Mouse (Mus musculus): ENCODE results near the gene Olfr449.
A peak's percentile ranks its signal among the peaks of the same experiment; 100 is the strongest.

The Olfr449 gene

GRCm38 (mm10) chr6:42834084-42834483 is at the start of gene Olfr449:
Gene Olfr449 (plus strand): TSS chr6:42834384.
- DNase-seq = no peak

GRCm38 (mm10) chr6:42784793-42785192 is 49.4 kb upstream of the Olfr449 start, which contains the start of gene Olfr452:
Gene Olfr452 (plus strand): TSS chr6:42785093.
- DNase-seq = no peak

DNA sequence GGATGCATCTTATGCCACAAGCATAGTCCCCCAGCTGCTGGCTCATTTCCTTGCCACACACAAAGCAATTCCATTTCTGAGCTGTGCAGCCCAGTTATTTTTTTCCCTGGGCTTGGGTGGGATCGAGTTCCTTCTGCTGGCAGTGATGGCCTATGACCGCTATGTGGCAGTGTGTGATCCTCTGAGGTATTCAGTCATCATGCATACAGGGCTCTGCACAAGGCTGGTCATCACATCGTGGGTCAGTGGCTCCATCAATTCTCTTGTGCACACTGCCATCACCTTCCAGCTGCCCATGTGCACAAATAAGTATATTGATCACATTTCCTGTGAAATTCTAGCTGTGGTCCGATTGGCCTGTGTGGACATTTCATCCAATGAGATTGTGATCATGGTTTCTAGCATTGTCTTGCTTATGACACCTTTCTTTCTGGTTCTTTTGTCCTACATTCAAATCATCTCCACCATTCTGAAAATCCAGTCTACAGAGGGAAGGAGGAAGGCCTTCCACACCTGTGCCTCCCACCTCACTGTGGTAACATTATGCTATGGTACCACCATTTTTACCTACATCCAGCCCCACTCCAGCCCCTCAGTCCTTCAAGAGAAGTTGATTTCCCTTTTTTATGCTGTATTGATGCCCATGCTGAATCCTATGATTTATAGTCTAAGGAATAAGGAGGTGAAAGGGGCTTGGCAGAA is 43.8 kb upstream of the Olfr449 start:
- DNase-seq = no peak

DNA sequence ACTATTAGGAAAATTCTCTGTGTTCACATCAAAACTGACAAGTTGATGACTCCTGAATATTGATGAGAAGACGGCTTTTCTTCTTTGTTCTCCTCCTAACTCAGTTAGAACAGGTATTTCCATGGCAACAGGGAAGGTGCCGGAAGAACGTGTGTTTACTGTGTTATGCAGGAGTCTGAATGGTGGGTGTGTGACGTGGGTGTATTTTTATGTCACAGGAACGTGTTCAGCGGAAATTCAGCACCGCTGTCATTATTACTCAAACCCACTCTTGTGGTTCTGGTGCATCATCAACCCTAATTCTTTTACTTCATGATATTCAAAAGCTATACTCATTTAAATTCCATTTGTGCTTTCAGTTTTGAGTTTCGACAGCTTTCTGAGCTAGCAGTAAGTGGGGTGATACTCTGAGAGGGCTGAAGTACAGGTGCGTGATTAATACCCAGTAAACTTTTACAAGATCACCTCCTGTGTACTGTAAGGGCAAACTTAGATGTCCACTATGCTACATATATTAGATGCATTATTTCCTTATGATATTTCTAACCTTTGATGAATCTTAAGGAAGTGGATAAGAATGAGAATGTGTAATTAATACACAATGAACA is 43.1 kb upstream of the Olfr449 start:
- no peak for DNase-seq

- DNase-seq = no peak
These were observed 39.2 kb upstream of the Olfr449 start for GRCm38 (mm10) chr6:42794982-42795381.

DNA sequence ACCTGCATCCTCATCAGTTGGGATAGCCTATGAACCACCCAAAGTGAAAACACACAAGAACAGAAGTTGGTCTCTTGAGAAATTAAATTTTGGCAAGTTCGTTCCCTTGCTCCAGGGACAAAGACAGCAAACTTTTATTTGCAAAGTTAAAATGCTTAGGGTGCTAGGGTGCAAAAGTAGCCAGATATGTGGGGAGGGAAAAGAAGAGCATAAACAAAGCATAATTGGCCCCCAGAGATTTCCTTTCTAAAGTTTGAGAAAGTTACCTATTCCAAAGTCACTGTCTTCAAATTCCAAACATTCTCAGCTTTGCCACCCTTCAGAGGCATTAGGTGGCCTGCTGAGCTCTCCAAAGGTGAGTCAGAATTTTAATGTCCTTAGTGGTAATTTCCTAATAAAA is 22.5 kb upstream of the Olfr449 start, which contains the start of gene Olfr450:
TSS of gene Olfr450 (plus strand) at position 301 of the 400 bp plus-strand sequence.
- DNase-seq = no peak

- peak; percentile 46 for DNase-seq
These were observed 26.1 kb downstream of the Olfr449 start for GRCm38 (mm10) chr6:42860222-42860819.

DNA sequence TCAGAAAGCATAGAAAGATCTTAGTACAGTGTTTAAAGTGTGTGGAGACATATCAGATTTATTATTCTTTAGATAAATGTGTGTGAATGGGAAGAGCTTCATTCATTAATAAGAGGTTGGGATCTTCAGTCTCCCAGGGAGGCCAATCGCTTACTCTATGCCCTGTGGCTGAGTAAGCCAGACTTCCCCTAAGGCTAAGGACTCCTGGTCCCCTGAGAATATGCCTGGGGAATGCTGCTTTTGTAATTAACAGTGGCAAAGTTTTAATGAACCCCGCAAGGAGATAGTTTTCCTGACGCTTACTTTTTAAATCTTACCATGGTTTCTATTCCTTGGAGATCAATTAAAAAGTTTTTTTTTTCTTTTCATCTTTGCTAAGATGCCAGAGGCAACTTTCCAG is 35.5 kb downstream of the Olfr449 start:
- no peak for DNase-seq

- DNase-seq = no peak
These were observed 42.1 kb downstream of the Olfr449 start for GRCm38 (mm10) chr6:42876323-42876722.

Measured in lung, postnatal 14 days (tissue).